Mouse (Mus musculus) liver, adult (tissue): ENCODE measurements around the gene Fgr.
A peak's percentile ranks its signal among the peaks of the same experiment; 100 is the strongest.

Experiments
- GATA4 ChIP-seq: IDR thresholded peaks from 2 replicates; pipeline ENCODE4 v1.6.1; 2014; ENCODE audit warnings: mild to moderate bottlenecking, low read length; ENCODE audit not compliant: insufficient replicate concordance

Fgr gene

GRCm38 (mm10) chr4:132974904-132975303 lies 1.0 kb downstream of the Fgr start:
- peak; percentile 31; the same call in 1 of the 2 replicates for TF ChIP-seq GATA4

DNA sequence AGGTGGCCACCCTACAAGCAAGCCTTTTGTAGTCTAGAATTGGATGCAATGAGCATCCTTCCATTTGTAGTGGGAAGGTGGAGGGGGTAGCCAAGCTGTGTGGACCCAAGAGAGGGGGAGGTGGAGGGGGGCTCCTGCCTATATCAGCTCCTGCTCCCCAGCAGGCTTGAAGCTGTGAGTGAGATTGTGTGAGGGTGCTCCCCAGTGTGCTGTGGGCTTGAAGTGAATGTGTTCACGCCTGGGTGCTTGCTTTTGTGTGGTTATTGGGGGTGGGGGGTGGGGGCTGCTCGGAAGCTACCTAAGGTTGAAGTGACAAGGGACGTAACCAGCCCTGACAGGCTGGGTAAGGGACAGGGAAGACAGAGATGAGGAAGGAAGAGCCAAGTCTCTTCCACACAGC lies 1.9 kb downstream of the Fgr start:
- no peak for TF ChIP-seq GATA4

GRCm38 (mm10) chr4:132976729-132977128 lies 2.8 kb downstream of the Fgr start:
- no peak for TF ChIP-seq GATA4

DNA sequence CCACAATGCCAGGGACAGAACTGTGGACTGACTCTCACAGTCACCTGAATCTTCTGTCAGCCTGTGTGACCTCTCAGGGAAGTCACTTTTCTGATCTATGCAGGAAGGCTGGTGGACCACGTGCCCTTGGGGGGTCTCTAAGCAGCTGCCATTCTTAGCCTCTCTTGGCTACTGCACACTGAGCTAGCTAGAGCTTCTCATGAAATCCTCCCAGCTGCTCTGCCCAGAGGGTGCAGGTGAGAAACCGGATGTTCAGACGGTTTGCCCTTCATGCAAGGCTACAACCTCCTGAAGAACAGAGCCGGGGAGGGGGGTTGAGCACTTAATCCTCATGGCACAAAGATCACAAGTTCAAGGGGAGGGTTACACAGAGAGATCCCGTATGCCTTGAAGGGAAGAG lies 3.7 kb downstream of the Fgr start:
- no peak for TF ChIP-seq GATA4

DNA sequence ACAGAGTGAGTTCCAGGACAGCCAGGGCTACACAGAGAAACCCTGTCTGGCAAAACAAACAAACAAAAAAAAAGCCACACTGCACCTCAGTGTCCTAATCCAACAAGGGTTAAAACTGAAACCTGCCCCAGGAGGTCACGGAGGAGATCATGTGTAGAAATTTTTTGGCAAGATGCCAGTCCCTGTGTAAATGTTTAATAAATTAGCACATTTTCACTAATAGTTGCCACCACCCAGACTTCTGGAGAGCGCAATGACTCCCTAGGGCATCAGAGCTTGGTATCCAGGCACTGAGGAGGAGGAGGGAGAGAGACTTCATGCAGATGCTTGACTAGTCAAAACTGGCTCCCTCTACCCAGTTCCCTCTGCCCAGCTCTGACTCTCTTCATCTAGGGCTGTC lies 5.3 kb downstream of the Fgr start:
- TF ChIP-seq GATA4: no peak

- TF ChIP-seq GATA4: no peak
Observed at GRCm38 (mm10) chr4:132981621-132982020, 7.7 kb downstream of the Fgr start.

GRCm38 (mm10) chr4:132982999-132983398 lies 9.1 kb downstream of the Fgr start:
- TF ChIP-seq GATA4: no peak

DNA sequence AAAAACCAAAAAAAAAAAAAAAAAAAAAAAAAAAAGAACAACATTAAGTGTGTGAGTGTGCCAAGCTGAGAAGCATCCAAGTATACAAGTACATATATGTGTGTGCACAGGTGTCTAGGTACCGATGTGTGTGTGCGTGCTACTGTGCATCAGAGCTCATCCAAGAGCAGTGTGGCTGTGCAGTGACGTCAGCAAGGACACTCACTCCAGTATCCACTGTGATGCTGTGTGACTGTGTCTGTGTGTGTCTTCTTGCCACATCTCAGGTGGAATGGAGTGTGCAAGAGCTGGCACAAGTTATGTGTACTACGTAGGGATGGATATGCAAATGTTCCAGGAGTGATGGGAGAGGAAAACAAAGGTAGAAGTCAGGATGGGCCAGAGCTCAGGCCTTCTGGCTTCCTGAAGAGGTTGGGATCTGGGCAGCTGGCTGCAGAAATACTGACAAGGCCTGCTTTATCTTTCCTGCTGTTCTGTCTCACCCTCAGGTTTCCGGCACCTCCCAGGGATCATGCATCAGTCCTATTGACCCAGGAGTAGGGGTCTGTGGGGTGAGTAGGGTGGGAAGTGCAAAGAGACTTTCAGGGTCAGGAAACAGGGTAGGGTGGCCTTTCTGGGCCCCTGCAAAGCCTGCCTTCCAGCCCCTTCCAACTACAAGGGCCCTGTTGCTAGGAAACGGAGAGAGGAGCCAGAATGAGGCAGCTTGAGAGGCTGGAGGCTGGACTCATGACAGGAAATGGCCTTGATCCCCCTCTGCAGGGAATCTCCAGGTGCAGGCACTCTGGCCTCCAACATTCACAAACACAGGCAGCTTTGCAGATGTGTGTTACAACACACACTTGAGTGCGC lies 10.0 kb downstream of the Fgr start:
- no peak; the same call in 1 of the 2 replicates for TF ChIP-seq GATA4

- no peak for TF ChIP-seq GATA4
Observed at GRCm38 (mm10) chr4:132988581-132989355, 14.9 kb downstream of the Fgr start.

DNA sequence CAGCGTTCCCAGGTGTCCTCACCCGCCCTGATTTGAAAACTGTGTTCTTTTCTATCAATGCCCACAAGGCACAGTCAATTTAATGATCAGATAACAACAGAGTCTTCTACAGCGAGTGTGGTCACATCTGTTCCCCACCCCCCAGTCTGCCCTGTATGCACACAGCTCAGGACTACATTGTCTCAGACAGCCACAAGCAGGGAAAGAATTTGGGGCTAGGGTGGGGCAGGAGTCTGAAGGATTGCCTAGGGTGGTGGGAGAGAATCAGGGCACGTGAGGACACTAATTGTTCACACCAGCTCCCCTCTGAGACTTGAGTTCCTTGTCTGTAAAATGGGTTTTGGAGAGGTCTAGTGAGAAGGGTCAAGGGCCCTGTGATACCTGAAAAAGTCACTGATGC lies 19.7 kb downstream of the Fgr start:
- no peak for TF ChIP-seq GATA4

DNA sequence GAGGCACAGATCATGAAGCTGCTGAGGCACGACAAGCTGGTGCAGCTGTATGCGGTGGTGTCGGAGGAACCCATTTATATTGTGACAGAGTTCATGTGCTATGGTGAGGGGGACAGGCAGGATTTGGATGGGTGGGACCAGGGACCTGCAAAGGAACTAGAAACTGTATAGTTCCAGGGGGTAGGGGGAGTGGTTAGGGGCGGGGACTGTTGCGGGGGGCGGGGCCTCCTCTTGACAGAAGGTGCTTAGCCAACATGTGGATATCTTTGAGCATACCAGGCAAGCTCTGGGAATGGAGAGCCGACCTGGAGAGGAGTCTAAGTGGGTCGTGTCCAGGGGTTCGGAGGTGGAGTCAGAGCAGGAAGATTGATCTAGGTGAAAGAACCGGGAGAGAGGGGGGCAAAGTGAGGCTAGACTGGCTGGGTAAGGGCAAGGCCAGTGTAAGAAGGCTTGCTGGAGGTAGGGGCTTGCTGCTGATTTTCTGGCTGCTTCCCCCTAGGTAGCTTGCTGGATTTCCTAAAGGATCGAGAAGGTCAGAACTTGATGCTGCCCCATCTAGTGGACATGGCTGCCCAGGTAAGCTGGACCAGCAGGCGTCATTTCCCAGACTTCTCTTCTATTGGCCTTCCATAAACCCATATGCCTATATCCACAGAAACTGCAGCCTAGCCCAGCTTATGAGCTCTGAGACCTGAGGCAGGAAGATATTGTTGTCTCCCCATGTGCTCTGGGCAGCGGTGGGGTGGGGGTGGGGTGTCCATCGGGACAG lies 23.8 kb downstream of the Fgr start:
- TF ChIP-seq GATA4: no peak

DNA sequence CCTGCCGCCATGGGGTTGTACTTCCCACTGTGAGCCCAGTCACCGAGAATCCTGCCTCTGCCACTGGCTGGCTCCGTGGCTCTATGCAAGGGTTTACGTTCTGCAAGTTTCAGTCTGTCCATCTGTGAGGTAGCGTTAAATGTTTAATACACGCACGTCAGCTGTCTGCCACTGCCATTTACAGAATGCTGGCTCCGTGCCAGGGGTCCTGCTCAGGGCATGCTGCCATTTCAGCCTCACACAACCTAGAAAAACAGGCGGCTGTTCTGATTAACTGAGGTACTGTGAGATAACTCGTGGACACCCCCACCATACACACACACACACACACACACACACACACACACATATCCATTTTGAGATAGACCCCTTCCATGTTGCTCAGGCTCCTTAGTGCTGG lies 29.0 kb downstream of the Fgr start:
- TF ChIP-seq GATA4: no peak

DNA sequence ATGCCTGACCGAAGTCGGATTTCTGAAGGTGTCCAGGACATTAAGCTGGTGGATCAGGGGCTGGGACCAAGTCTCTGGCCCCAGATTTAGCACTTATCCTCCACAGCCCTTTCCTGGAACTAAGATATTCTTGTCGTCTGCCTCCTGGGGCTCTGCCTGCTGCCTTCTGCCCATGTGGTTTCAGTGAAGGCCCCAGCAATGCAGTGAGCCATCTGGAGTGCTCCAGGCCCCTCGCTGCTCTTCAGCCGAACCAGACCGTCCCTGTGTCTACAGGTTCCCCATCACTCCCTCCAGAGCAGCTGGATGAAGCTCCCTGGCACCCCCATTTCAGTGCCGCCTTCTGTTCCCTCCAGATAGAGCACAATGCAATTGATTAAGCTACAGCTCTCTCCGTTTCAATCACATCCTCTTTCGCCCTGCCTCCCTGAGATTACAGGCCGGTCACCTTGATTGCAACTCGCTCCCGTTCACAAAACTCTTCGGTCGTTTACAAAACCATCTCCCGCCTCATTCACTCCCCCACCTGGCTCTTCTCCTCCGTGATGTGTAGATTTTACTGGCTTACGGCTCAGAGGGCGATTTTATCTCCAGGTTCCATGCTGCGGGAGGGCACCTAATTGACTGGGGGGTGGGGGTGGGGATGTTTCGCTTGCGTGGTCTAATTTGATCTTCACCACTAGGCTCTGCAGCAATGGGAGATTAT lies 29.6 kb downstream of the Fgr start:
- TF ChIP-seq GATA4: no peak

- peak; percentile 74; the same call in 1 of the 2 replicates for TF ChIP-seq GATA4
Observed at GRCm38 (mm10) chr4:133005233-133005632, 31.3 kb downstream of the Fgr start.

- TF ChIP-seq GATA4: 0 out of 2 replicates have a peak, but pooled peaks have one; percentile 23
Observed at GRCm38 (mm10) chr4:133007513-133008380, 33.9 kb downstream of the Fgr start.
